Mouse (Mus musculus) ovary, adult 18-20 months (tissue): ENCODE measurements around the gene Cd3d.

ENCODE experiments used
- DNase-seq: peaks from one replicate; pipeline ENCODE4 v3.0.0; 2022; ENCODE audit warnings: low spot score, mixed read lengths

Gene Cd3d

GRCm38 (mm10) chr9:44993268-44993667 is 11.7 kb downstream of the Cd3d start:
- no peak for DNase-seq

- no peak for DNase-seq
Measured at GRCm38 (mm10) chr9:44994962-44995361, 13.4 kb downstream of the Cd3d start.

- no peak for DNase-seq
Measured at GRCm38 (mm10) chr9:44996590-44996989, 15.0 kb downstream of the Cd3d start.

GRCm38 (mm10) chr9:44998138-44998537 is 16.6 kb downstream of the Cd3d start:
- DNase-seq: no peak

GRCm38 (mm10) chr9:44999171-44999570 is 17.6 kb downstream of the Cd3d start:
- DNase-seq: no peak

- DNase-seq: no peak
Measured at GRCm38 (mm10) chr9:44999776-45000175, 18.2 kb downstream of the Cd3d start.

GRCm38 (mm10) chr9:45000249-45000648 is 18.7 kb downstream of the Cd3d start:
- DNase-seq: no peak

- DNase-seq: no peak
Measured at GRCm38 (mm10) chr9:45007404-45007803, 25.8 kb downstream of the Cd3d start.

- no peak for DNase-seq
Measured at GRCm38 (mm10) chr9:45008342-45008741, 26.8 kb downstream of the Cd3d start.

GRCm38 (mm10) chr9:45009180-45010078 is 27.8 kb downstream of the Cd3d start, which contains the start of gene Cd3e:
Cd3e (minus strand) TSS chr9:45009627.
- no peak for DNase-seq

GRCm38 (mm10) chr9:45010461-45010860 is 28.9 kb downstream of the Cd3d start:
- no peak for DNase-seq

GRCm38 (mm10) chr9:45011291-45011690 is 29.7 kb downstream of the Cd3d start:
- DNase-seq: no peak

- no peak for DNase-seq
Measured at GRCm38 (mm10) chr9:45014879-45015278, 33.3 kb downstream of the Cd3d start.

- DNase-seq: no peak
Measured at GRCm38 (mm10) chr9:45015841-45016240, 34.3 kb downstream of the Cd3d start.

- DNase-seq: no peak
Measured at GRCm38 (mm10) chr9:45018031-45018430, 36.4 kb downstream of the Cd3d start.

- DNase-seq: no peak
Measured at GRCm38 (mm10) chr9:45022800-45023199, 41.2 kb downstream of the Cd3d start.

- DNase-seq: no peak
Measured at GRCm38 (mm10) chr9:45023638-45024037, 42.1 kb downstream of the Cd3d start.

GRCm38 (mm10) chr9:45024187-45024586 is 42.6 kb downstream of the Cd3d start:
- no peak for DNase-seq

- DNase-seq: no peak
Measured at GRCm38 (mm10) chr9:45027376-45027775, 45.8 kb downstream of the Cd3d start.

- no peak for DNase-seq
Measured at GRCm38 (mm10) chr9:45030341-45030740, 48.8 kb downstream of the Cd3d start.

GRCm38 (mm10) chr9:45032261-45032660 is 50.7 kb downstream of the Cd3d start:
- no peak for DNase-seq

- DNase-seq: no peak
Measured at GRCm38 (mm10) chr9:45034526-45034925, 52.9 kb downstream of the Cd3d start.
